Mouse (Mus musculus) activated CD4-positive, CD25-positive, alpha-beta regulatory T cell, adult 4 months (primary cell): Measurements from ENCODE around the gene Tmem25. TPM values are rescaled to one million over a fixed set of nuclear protein-coding genes. Genes with fewer than 3 reads are reported as not detected.
A peak's percentile ranks its signal among the peaks of the same experiment; 100 is the strongest.

Experiments used
- ATAC-seq: one replicate; pipeline ENCODE4 v1.8.0; 2017
- polyA plus RNA-seq, 2 experiments: library from polyadenylated mRNA; unstranded; fragments of 100-300 nt; shearing (Covaris generic); gene quantifications; one replicate each; pipeline ENCODE4 v1.2.1; 2017

Gene Tmem25
- polyA plus RNA-seq: 1 to 10 TPM in 1 of 2 experiments, under 1 TPM in 1; 0.34 to 1.5 TPM

GRCm38 (mm10) chr9:44799102-44799957, at the start of gene Tmem25:
Tmem25 (minus strand) TSS chr9:44799307.
- ATAC-seq: peak; percentile 84

DNA sequence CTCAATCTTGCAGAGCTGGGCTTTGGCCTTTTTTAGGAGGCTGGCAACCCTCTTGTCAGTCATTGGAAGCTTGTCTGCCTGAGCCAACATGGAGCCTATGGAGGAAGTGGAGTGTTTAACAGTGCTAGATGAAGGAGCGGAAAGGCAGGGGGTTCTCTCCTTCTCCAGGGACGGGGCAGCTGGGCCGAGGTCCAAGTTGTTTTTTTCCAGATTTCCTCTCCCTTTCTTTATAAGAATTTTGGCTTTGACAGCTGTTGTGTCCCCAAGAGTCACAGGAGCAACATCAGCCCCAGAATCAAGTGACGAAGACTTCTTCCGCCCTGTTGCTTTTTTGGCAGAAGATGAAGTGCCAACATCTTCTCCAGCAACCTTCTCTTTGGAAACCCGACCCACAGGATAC, 48.3 kb upstream of the Tmem25 start:
- no peak for ATAC-seq

DNA sequence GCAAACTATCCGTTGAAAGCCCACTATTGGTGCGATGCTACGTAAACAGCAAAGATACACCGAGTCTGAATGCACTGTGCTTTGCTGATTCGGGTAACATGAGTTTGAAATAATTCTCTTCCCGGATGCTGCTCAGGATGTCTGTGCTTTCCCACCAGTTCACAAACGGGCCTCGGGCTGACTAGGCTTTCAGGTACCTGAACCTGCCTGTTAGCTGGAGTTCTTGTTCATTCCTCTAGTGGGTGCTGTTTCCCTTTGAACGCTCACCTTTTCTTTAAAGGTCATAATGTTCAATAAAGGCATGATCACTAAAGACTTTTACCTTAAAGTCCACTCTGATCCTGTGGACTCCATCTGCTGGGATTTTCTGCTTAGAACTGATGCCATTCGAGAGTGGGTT, 42.1 kb upstream of the Tmem25 start:
- no peak for ATAC-seq

DNA sequence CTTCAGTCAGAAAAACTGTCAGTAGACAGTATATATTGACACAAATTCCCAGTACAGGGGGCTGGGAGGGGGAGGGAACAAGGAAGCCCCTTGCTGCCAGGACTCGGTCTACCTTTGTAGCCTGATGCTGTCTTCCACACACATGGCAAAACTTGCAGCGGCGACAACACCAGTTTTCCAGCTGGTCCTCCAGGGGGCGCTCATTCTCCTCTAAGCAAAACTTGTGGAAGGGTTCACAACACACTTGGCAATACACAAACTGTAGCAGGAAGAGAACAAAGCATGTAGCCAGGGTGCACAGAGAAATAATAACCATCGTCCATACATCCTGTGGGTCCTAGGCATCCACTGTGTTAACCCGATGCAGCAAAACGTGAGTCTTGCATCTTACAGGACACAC, 37.3 kb upstream of the Tmem25 start:
- ATAC-seq: no peak

DNA sequence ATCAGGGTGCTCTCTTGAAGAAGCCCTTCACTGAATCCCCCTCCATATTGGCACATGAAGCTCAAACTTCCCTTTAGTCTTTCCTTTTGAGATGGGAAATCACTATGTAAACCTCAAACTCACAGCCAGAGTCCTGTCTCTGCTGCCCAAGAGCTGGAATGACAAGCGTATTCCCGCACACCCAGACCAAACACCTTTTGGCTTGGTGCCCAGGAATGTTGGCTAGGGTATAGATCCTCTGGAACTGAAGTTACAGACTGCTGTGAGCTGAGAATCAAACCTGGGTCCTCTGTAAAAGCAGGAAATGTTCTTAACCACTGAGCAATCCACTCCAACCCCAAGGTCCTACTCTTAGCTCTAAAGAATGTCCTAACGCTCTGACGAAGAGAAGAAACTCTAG, 33.2 kb upstream of the Tmem25 start:
- no peak for ATAC-seq

GRCm38 (mm10) chr9:44830506-44830905, 31.4 kb upstream of the Tmem25 start:
- ATAC-seq: no peak

GRCm38 (mm10) chr9:44828944-44829343, 29.8 kb upstream of the Tmem25 start:
- no peak for ATAC-seq

DNA sequence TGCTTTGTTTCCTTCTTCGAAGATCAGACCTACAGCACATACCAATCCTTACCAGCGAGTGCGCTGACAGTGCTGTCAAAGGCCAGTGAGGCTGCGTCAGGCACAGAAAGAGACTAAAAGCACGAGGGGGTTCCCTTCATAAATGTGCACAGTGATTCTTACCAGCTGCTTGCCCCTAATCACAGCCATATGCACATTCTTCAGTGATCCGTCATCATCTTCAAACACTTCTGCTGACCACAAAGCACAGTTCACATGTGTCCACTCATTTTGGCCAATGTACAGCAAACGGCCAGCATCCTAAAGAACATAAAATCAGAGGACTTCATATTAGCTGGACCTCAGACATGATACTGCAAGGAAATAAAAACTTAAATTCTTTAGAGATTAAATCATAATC, 27.6 kb upstream of the Tmem25 start:
- no peak for ATAC-seq

GRCm38 (mm10) chr9:44819920-44820827, 21.1 kb upstream of the Tmem25 start:
- no peak for ATAC-seq

- no peak for ATAC-seq
These were observed 18.4 kb upstream of the Tmem25 start for GRCm38 (mm10) chr9:44817522-44817921.

DNA sequence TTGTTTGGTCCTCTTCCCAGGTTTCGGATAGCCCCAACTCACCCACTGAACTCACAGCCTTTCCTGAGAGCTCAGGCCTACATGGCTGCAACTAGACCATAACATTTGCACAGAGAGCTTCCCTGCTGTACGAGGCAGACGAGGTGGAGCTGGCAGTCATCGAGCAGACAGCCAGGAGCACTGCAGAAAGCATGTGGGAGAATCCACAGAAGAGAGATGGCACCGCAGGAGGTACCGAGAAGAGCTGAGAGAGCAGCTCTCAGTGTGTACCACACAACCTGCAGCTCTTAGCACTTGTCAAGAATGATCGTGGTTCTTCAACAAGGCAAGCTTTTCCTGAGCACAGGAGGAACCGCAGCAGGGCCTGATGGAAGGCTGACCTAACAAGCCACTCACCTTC, 15.1 kb upstream of the Tmem25 start:
- no peak for ATAC-seq

- no peak for ATAC-seq
These were observed 11.2 kb upstream of the Tmem25 start for GRCm38 (mm10) chr9:44810316-44810715.

DNA sequence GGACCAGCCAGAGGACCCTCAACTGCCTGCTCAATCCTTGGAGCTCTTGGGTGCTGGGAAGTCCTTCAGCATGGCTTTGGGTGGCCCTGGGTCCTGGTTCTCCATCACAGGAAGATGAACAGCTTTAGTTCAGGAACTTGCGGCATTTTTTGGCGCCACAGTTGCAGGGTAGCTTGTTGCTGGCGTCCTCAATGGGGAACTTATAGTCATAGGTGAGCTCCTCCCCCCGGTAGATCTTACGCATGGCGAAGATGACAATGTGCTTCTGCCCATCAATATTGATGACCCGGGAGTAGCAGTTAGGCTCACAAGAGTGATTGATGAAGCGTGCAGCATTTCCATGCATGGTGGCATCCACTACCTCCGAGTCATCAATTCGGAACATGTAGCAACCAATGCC, 8.7 kb upstream of the Tmem25 start:
- ATAC-seq: no peak

GRCm38 (mm10) chr9:44807141-44807540, 8.0 kb upstream of the Tmem25 start:
- no peak for ATAC-seq

DNA sequence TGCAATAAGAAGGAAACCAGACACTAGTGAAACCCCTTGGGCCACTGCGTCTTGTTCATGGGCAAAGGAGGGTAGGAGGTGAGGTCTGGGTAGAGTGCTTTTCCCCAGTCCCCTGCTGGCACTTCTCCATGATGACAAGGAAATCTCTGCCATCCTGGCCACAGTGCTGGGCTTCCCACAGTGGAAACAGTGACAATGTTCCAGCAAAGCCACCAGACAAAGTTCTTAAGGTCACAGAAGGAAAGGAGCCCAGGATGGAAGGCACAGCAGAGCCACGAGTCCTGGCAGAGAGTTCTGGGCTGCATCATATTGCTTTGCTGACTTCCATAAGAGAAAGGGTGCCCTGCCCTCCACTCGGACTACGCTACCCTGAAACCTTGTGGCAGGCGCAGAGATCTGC, 6.4 kb upstream of the Tmem25 start:
- no peak for ATAC-seq

GRCm38 (mm10) chr9:44804678-44805077, 5.6 kb upstream of the Tmem25 start:
- ATAC-seq: no peak

GRCm38 (mm10) chr9:44802808-44803450, 3.8 kb upstream of the Tmem25 start, which contains the start of gene Ttc36:
Ttc36 (minus strand) TSS chr9:44803072.
- no peak for ATAC-seq

- ATAC-seq: no peak
These were observed 2.6 kb upstream of the Tmem25 start for GRCm38 (mm10) chr9:44801669-44802068.

DNA sequence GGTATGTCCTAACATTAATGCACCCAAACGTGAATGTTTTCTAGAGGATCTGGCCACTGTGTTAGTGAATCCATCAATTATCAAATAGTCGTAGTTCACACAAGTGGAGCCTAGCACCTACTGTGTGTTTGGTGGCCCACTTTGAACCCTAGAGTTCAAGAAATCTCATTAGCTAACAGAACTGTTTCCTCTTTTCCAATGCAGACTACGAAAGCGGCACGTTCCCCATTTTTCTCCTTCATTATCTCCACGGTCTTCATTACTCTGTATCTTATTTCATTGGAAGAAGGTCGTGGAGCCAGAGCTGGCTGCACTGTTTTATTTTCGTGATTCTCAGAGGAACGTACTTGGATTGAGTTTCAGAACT, 834 bp upstream of the Tmem25 start:
- ATAC-seq: no peak

- no peak for ATAC-seq
These were observed 809 bp downstream of the Tmem25 start for GRCm38 (mm10) chr9:44798298-44798697.

- no peak for ATAC-seq
These were observed 6.3 kb downstream of the Tmem25 start for GRCm38 (mm10) chr9:44792842-44793241.

DNA sequence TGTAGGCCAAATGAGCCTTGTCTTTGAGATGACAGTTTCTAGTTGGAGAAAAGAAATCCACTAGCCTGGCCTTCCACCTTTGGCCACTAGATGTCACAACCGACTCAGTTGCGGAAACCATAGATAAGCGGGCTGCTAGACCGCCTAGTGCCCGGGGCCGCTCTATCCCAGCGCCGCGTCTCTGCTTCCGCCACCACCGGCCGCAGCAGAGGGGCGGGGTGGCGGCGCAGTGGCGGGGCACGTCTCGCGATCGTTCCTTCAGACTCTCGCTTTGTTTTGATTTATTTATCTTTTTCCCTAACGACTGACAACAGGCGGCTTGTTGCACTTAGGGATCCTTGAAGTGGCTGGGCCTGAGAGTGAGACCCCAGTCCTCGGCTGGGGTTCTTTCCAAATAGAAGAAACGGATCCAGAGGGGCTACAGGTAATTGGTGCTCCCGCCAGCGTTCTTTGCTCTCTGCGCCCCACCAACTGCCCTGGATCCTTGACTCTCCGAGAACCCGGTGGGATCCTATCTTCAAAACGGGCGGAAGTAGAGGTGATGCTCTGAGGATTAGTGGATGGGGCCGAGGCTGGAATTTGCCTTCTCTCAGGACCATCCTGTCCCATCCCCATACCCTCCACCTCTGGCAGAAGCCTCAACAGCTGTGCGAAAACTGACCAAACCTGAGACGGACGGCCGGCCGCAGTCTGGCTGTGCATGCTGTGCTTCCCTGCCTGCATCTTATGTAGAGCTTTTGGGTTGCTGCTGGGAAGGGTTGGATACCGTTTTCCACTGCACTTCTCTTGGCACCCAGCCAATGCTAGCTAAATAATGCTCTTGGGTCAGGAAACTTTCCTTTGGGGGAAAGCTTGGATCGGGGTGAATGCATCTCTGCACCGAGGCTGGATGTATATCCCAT, 26.1 kb downstream of the Tmem25 start:
- peak; percentile 99 for ATAC-seq
